Mouse (Mus musculus): ENCODE measurements around the gene Rhbdf2.

GRCm38 (mm10) chr11:116596766-116597165 lies 30.1 kb downstream of the Rhbdf2 start:
- TF ChIP-seq CTCF (IDR thresholded peaks at IDR 0.05; ENCODE audit: low read depth) (no peak), EP300 (optimal IDR thresholded peaks at IDR 0.05) (no peak)

Measured in stomach, postnatal 0 days (tissue).